Mouse (Mus musculus) heart, postnatal 0 days (tissue): ENCODE results near the gene Pigr. TPM values are rescaled to one million over a fixed set of nuclear protein-coding genes. Genes with fewer than 3 reads are reported as not detected.

Source experiments
- ATAC-seq: fragments of 200-750 bp; cut with Nextera tagmentation; 2 replicates; pipeline ENCODE4 v1.8.0; 2017; ENCODE audit warnings: low read depth, moderate number of reproducible peaks, moderate library complexity; ENCODE audit not compliant: insufficient read depth
- DNase-seq: peaks from one replicate; pipeline ENCODE4 v3.0.0-alpha.2; 2016; ENCODE audit warnings: low spot score
- H3K27ac ChIP-seq: fragments of 300-500 bp; sonication (generic); 2 replicates; pipeline ENCODE4 v1.5.1; 2014; ENCODE audit warnings: low read depth, mild to moderate bottlenecking
- H3K27me3 ChIP-seq: fragments of 300-500 bp; sonication (generic); 2 replicates; pipeline ENCODE4 v1.6.1; 2014; ENCODE audit warnings: low read length, mixed read lengths; ENCODE audit not compliant: control insufficient read depth, insufficient read depth
- H3K36me3 ChIP-seq: fragments of 300-500 bp; sonication (generic); replicated peaks from 2 replicates; pipeline ENCODE4 v1.6.1; 2014; ENCODE audit warnings: low read length, mixed read lengths; ENCODE audit not compliant: control insufficient read depth, insufficient read depth
- H3K4me1 ChIP-seq: fragments of 300-500 bp; sonication (generic); 2 replicates; pipeline ENCODE4 v1.6.1; 2014; ENCODE audit warnings: antibody characterized with exemption; ENCODE audit not compliant: control insufficient read depth, insufficient read depth
- H3K4me2 ChIP-seq: fragments of 300-500 bp; sonication (generic); 2 replicates; pipeline ENCODE4 v1.6.1; 2014; ENCODE audit warnings: low read depth, mild to moderate bottlenecking, low read length, moderate library complexity
- H3K4me3 ChIP-seq: fragments of 300-500 bp; sonication (generic); 2 replicates; pipeline ENCODE4 v1.5.1; 2014; ENCODE audit warnings: low read depth, low read length
- H3K9ac ChIP-seq: fragments of 300-500 bp; sonication (generic); replicated peaks from 2 replicates; pipeline ENCODE4 v1.6.1; 2014; ENCODE audit warnings: low read depth, low read length, mixed read lengths
- H3K9me3 ChIP-seq: fragments of 300-500 bp; sonication (generic); replicated peaks from 2 replicates; pipeline ENCODE4 v1.6.1; 2016; ENCODE audit warnings: low read length; ENCODE audit not compliant: control insufficient read depth
- CTCF ChIP-seq: IDR thresholded peaks from 2 replicates; pipeline ENCODE4 v1.5.1; 2016; ENCODE audit warnings: antibody characterized with exemption, control low read depth, low read depth
- EP300 ChIP-seq: IDR thresholded peaks from 2 replicates; pipeline ENCODE4 v1.6.1; 2016; ENCODE audit warnings: antibody characterized with exemption, low read depth
- WGBS: fragments of 180-500 bp; shearing (Covaris S2); extraction: QIAGEN DNeasy Blood & Tissue Kit; methylation state at CpG from one replicate; pipeline ENCODE4 v1.1.7; 2014; 5-methylcytosine and 5-hydroxymethylcytosine counted together
- polyA plus RNA-seq: library from polyadenylated mRNA; unstranded; fragments of >200 nt; fragmentation: Nextera tagmentation; extraction: Ambion mirVana; gene quantifications from 2 replicates; pipeline ENCODE4 v1.2.1, GENCODE M21; 2015
- total RNA-seq: library from RNA; depleted of rRNA; stranded (reverse); fragments of >200 nt; gene quantifications from 2 replicates; pipeline ENCODE4 v1.2.3, GENCODE M21; 2014; ENCODE audit warnings: low replicate concordance

Gene Pigr
- total and polyA plus RNA-seq, 2 experiments from 2014 or later: 0.05 TPM; not detected in 1

DNA sequence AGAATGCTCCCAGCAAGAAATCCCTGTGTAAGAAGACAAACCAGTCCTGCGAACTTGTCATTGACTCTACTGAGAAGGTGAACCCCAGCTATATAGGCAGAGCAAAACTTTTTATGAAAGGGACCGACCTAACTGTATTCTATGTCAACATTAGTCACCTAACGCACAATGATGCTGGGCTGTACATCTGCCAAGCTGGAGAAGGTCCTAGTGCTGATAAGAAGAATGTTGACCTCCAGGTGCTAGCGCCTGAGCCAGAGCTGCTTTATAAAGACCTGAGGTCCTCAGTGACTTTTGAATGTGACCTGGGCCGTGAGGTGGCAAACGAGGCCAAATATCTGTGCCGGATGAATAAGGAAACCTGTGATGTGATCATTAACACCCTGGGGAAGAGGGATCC, 18.0 kb downstream of the Pigr start:
- Histone ChIP-seq H3K4me3 (no peak overlapping the region), H3K4me2 (no peak overlapping the region), H3K27me3 (no peaks in the 10 kb centered on the region), H3K9me3 (no peaks in the 10 kb centered on the region), H3K36me3 (no peaks in the 10 kb centered on the region), H3K27ac (no peak overlapping the region), H3K4me1 (no peaks in the 10 kb centered on the region), H3K9ac (no peak overlapping the region)
- DNase-seq (no peak), ATAC-seq (no peak)
- 84% methylated on average over 7 of the region's 7 CpGs for WGBS
- TF ChIP-seq CTCF: no peak
- no peak for TF ChIP-seq EP300

- Histone ChIP-seq H3K4me2 (no peak overlapping the region), H3K27me3 (no peaks in the 10 kb centered on the region), H3K9me3 (no peaks in the 10 kb centered on the region), H3K36me3 (no peaks in the 10 kb centered on the region), H3K9ac (no peak overlapping the region), H3K27ac (no peak overlapping the region), H3K4me3 (no peak overlapping the region), H3K4me1 (no peaks in the 10 kb centered on the region)
- ATAC-seq: no peak
- TF ChIP-seq CTCF (no peak), EP300 (no peak)
- no peak for DNase-seq
- 91% methylated on average over 10 of the region's 10 CpGs for WGBS
Measured at GRCm38 (mm10) chr1:130849530-130850214, 23.2 kb downstream of the Pigr start.

- Histone ChIP-seq H3K36me3 (no peaks in the 10 kb centered on the region), H3K4me3 (no peak overlapping the region), H3K4me2 (no peak overlapping the region), H3K27me3 (no peaks in the 10 kb centered on the region), H3K9ac (no peak overlapping the region), H3K4me1 (no peaks in the 10 kb centered on the region), H3K9me3 (no peaks in the 10 kb centered on the region), H3K27ac (no peak overlapping the region)
- TF ChIP-seq EP300 (no peak), CTCF (no peak)
- whole genome bisulfite sequencing: 44% methylated on average over 5 of the region's 5 CpGs
- DNase-seq (no peak), ATAC-seq (no peak)
Measured at GRCm38 (mm10) chr1:130850405-130850804, 23.9 kb downstream of the Pigr start.

DNA sequence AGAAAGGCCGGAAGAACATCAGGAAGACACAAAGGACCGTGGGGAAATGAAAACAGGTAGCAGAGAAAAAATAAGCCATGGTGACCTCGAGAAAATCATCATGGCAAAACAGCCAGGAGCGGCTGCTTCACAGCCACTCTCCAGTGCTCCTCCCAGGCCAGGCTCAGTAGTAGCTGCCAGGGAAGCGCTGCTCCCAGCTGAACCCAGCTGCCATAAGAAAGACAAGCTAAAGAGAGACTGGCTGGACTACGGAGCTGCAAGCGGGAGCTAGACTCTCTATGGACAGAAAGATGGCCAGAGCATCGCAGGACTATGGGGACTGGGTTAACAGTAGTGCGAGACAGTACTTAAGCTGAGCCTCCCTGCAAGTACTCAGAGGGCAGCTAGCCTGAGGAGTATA, 28.3 kb downstream of the Pigr start:
- Histone ChIP-seq H3K9ac (no peak overlapping the region), H3K36me3 (no peaks in the 10 kb centered on the region), H3K4me3 (no peak overlapping the region), H3K9me3 (no peaks in the 10 kb centered on the region), H3K4me2 (no peak overlapping the region), H3K4me1 (no peaks in the 10 kb centered on the region), H3K27me3 (no peaks in the 10 kb centered on the region), H3K27ac (no peak overlapping the region)
- WGBS: 73% methylated on average over 9 of the region's 9 CpGs
- no peak for TF ChIP-seq EP300
- no peak for TF ChIP-seq CTCF
- DNase-seq (no peak), ATAC-seq (no peak)

DNA sequence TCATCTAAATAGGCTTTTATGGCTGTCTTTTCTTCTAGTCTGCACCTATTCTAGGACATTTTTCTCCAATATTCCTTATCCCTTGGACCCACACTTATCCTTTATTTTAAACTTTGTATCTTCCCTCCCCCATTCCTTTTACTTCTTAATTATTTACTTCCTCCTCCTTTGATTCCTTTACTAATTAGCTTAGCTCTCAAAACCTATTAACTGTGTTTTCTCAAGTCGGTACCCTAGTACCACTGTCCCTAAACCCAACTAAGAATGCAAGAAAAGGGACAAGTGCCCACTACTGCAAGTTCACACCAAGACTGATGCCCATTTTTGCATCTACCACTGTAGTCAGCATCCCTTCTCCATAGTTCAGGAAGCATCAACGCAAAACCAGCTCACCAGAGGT, 29.2 kb downstream of the Pigr start:
- WGBS: 77% methylated on average over 2 of the region's 2 CpGs

DNA sequence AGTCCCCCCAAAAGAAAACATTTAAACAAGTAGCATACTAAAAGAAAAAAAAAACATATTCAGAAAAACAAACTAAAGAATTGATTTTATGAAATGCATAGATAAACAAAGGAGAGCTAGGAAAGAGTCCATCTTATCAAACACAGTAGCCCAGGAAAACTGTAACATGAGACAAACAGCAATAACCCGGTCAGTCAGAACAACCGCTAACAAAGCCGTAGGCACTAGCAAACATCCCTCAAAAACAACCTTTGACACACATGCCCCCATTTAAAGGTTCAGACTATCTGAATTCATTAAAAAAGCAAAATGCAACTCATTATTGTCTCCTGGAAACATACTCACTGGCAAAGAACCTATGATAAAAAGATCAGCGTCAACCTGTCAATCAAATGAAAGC, 31.0 kb downstream of the Pigr start:
- Histone ChIP-seq H3K9me3 (no peaks in the 10 kb centered on the region), H3K27ac (no peak overlapping the region), H3K4me2 (no peak overlapping the region), H3K9ac (no peak overlapping the region), H3K36me3 (no peaks in the 10 kb centered on the region), H3K4me3 (no peak overlapping the region), H3K4me1 (no peaks in the 10 kb centered on the region), H3K27me3 (no peaks in the 10 kb centered on the region)
- WGBS: 79% methylated on average over 4 of the region's 4 CpGs
- TF ChIP-seq CTCF: no peak
- TF ChIP-seq EP300: no peak
- ATAC-seq (no peak), DNase-seq (no peak)

More for the DNA sequence above, 29.2 kb downstream of the Pigr start:
- Histone ChIP-seq H3K9ac (no peak overlapping the region), H3K4me1 (no peaks in the 10 kb centered on the region), H3K4me3 (no peak overlapping the region), H3K27me3 (no peaks in the 10 kb centered on the region), H3K27ac (no peak overlapping the region), H3K9me3 (no peaks in the 10 kb centered on the region), H3K36me3 (no peaks in the 10 kb centered on the region), H3K4me2 (no peak overlapping the region)
- TF ChIP-seq EP300: no peak
- TF ChIP-seq CTCF: no peak
- ATAC-seq: no peak
- no peak for DNase-seq
